Mouse (Mus musculus) kidney, adult 2 months (tissue): ENCODE data around the gene Nt5dc1. TPM values are rescaled to one million over a fixed set of nuclear protein-coding genes. Genes with fewer than 3 reads are reported as not detected.
A peak's percentile ranks its signal among the peaks of the same experiment; 100 is the strongest.

ENCODE experiments used
- DNase-seq: peaks from one replicate; pipeline ENCODE4 v3.0.0; 2021
- H3K27ac ChIP-seq: fragments of 200-500 bp; 2 replicates; pipeline ENCODE4 v1.5.1; 2012; ENCODE audit warnings: low read depth, low read length, control low read depth, inconsistent platforms; ENCODE audit not compliant: insufficient read depth
- H3K27me3 ChIP-seq: fragments of 200-500 bp; replicated peaks from 2 replicates; pipeline ENCODE4 v1.6.1; 2012; ENCODE audit warnings: mild to moderate bottlenecking, moderate library complexity, low read length, inconsistent platforms; ENCODE audit not compliant: control insufficient read depth, insufficient read depth
- H3K36me3 ChIP-seq: fragments of 200-500 bp; 2 replicates; pipeline ENCODE4 v1.6.1; 2012; ENCODE audit warnings: mild to moderate bottlenecking, moderate library complexity, low read length, inconsistent platforms; ENCODE audit not compliant: control insufficient read depth, insufficient read depth
- H3K4me1 ChIP-seq: fragments of 200-500 bp; 2 replicates; pipeline ENCODE4 v1.6.1; 2011; ENCODE audit warnings: low read length; ENCODE audit not compliant: control insufficient read depth, insufficient read depth
- H3K4me3 ChIP-seq: fragments of 200-500 bp; 2 replicates; pipeline ENCODE4 v1.5.1; 2011; ENCODE audit warnings: mild to moderate bottlenecking, low read depth, low read length, control low read depth; ENCODE audit not compliant: insufficient read depth
- CTCF ChIP-seq: fragments of 200-500 bp; conservative IDR thresholded peaks from 2 replicates; pipeline ENCODE4 v1.5.1; 2011; ENCODE audit warnings: low read depth, mild to moderate bottlenecking, control low read depth, low read length, moderate library complexity, mixed read lengths; ENCODE audit not compliant: insufficient read depth, insufficient read length
- POLR2A ChIP-seq: fragments of 200-500 bp; IDR thresholded peaks from one replicate; pipeline ENCODE4 v1.6.1; 2011; ENCODE audit warnings: low read depth, low read length, control low read depth
- WGBS: fragments of 180-500 bp; shearing (Covaris S2); methylation state at CpG from one replicate; pipeline ENCODE4 v1.1.7; 2018; 5-methylcytosine and 5-hydroxymethylcytosine counted together
- polyA plus RNA-seq: library from polyadenylated mRNA; depleted of rRNA; stranded (reverse); fragments of >200 nt; gene quantifications from 2 replicates; pipeline ENCODE4 v1.2.3, GENCODE M21; 2012

The Nt5dc1 gene
- polyA plus RNA-seq, 1 experiment = 13.3 TPM

GRCm38 (mm10) chr10:34352166-34352565, 66.2 kb downstream of the Nt5dc1 start:
- Histone ChIP-seq H3K4me3 (no peak overlapping the region), H3K27ac (peak overlapping the region; percentile 28; the same call in 1 of the 2 replicates), H3K27me3 (no peaks in the 10 kb centered on the region), H3K36me3 (no peaks in the 10 kb centered on the region), H3K4me1 (peaks cover 3% of the 10 kb centered on the region; the same call in 1 of the 2 replicates)
- WGBS = 52% methylated on average over 4 of the region's 4 CpGs
- no peak for DNase-seq
- TF ChIP-seq CTCF (no peak), POLR2A (no peak)

GRCm38 (mm10) chr10:34341886-34342285, 76.5 kb downstream of the Nt5dc1 start:
- no peak for DNase-seq
- TF ChIP-seq CTCF (no peak), POLR2A (no peak)
- H3K4me3 ChIP-seq = no peak overlapping the region
- no peaks in the 10 kb centered on the region for H3K4me1 ChIP-seq
- H3K36me3 ChIP-seq = no peaks in the 10 kb centered on the region
- H3K27ac ChIP-seq = no peak overlapping the region
- no peaks in the 10 kb centered on the region for H3K27me3 ChIP-seq
- 81% methylated on average over 1 of the region's 1 CpGs for WGBS

- DNase-seq = no peak
- TF ChIP-seq POLR2A (no peak), CTCF (no peak)
- Histone ChIP-seq H3K4me3 (no peak overlapping the region), H3K27me3 (no peaks in the 10 kb centered on the region), H3K27ac (no peak overlapping the region), H3K4me1 (no peaks in the 10 kb centered on the region), H3K36me3 (no peaks in the 10 kb centered on the region)
- WGBS = 64% methylated on average over 6 of the region's 6 CpGs
Observed at GRCm38 (mm10) chr10:34341014-34341413, 77.3 kb downstream of the Nt5dc1 start.

GRCm38 (mm10) chr10:34328310-34328709, 90.0 kb downstream of the Nt5dc1 start:
- 0% methylated on average over 2 of the region's 2 CpGs for WGBS

GRCm38 (mm10) chr10:34327144-34327543, 91.2 kb downstream of the Nt5dc1 start:
- DNase-seq = no peak
- no peak for TF ChIP-seq CTCF
- TF ChIP-seq POLR2A = no peak
- Histone ChIP-seq H3K4me3 (no peak overlapping the region), H3K36me3 (peaks cover 1% of the 10 kb centered on the region; the same call in 1 of the 2 replicates), H3K4me1 (no peaks in the 10 kb centered on the region), H3K27me3 (no peaks in the 10 kb centered on the region), H3K27ac (no peak overlapping the region)
- 67% methylated on average over 5 of the region's 5 CpGs for WGBS

More at GRCm38 (mm10) chr10:34328310-34328709, 90.0 kb downstream of the Nt5dc1 start:
- peak; percentile 67 for DNase-seq
- Histone ChIP-seq H3K27me3 (no peaks in the 10 kb centered on the region), H3K27ac (no peak overlapping the region), H3K36me3 (peaks cover 1% of the 10 kb centered on the region; the same call in 1 of the 2 replicates), H3K4me3 (no peak overlapping the region), H3K4me1 (no peaks in the 10 kb centered on the region)
- TF ChIP-seq POLR2A (no peak), CTCF (peak; percentile 69)

GRCm38 (mm10) chr10:34326701-34327100, 91.7 kb downstream of the Nt5dc1 start:
- Histone ChIP-seq H3K27ac (no peak overlapping the region), H3K4me3 (no peak overlapping the region), H3K27me3 (no peaks in the 10 kb centered on the region), H3K4me1 (no peaks in the 10 kb centered on the region), H3K36me3 (peaks cover 1% of the 10 kb centered on the region)
- no peak for TF ChIP-seq POLR2A
- 0 out of 2 replicates have a peak, but pooled peaks have one; percentile 23 for TF ChIP-seq CTCF
- 19% methylated on average over 4 of the region's 4 CpGs for WGBS
- peak; percentile 19 for DNase-seq

GRCm38 (mm10) chr10:34320809-34321208, 97.5 kb downstream of the Nt5dc1 start:
- H3K4me1 ChIP-seq = no peaks in the 10 kb centered on the region
- peaks cover 4% of the 10 kb centered on the region for H3K36me3 ChIP-seq
- TF ChIP-seq CTCF (no peak), POLR2A (no peak)
- no peak overlapping the region for H3K4me3 ChIP-seq
- DNase-seq = no peak
- H3K27me3 ChIP-seq = no peaks in the 10 kb centered on the region
- WGBS = 79% methylated on average over 2 of the region's 2 CpGs
- no peak overlapping the region for H3K27ac ChIP-seq

GRCm38 (mm10) chr10:34317217-34317606, 101.1 kb downstream of the Nt5dc1 start:
- TF ChIP-seq CTCF (no peak), POLR2A (no peak)
- WGBS = 62% methylated on average over 2 of the region's 2 CpGs
- no peak for DNase-seq
- Histone ChIP-seq H3K4me1 (no peaks in the 10 kb centered on the region), H3K36me3 (peaks cover 3% of the 10 kb centered on the region), H3K27ac (no peak overlapping the region), H3K27me3 (no peaks in the 10 kb centered on the region), H3K4me3 (no peak overlapping the region)
